Mouse (Mus musculus) brain, adult 2 months (tissue): Measurements from ENCODE around the gene Aqp1.

Experiments used
- DNase-seq: peaks from one replicate; pipeline ENCODE4 v3.0.0; 2011; ENCODE audit warnings: low read depth, low spot score

Aqp1 gene

DNA sequence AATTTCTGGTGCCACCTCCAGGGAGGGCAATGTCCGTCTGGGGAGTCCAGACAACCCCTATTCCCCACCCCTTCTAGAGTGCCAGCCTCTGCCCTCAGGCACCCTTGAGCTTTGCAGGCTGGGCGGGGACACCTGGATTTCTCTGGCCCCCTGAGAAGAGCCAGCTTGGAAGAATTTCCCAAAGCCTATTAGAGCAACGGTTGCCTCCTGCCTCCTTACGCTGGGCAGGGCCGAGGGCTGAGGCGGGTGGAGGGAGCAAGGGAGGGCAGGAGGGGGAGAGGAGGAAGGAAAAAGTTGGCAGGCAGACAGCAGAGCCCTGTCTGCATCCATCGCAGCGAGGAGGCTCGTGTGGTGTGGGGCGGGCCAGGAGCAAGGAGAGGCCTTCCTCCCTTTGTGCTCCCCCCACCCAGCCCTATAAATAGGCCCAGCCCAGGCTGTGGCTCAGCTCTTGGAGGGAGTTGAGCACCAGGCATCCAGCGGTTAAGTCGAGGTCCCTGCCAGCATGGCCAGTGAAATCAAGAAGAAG lies at the start of gene Aqp1:
TSS of gene Aqp1 (plus strand) at position 444 of the 526 bp plus-strand sequence.
- peak; percentile 28 for DNase-seq

DNA sequence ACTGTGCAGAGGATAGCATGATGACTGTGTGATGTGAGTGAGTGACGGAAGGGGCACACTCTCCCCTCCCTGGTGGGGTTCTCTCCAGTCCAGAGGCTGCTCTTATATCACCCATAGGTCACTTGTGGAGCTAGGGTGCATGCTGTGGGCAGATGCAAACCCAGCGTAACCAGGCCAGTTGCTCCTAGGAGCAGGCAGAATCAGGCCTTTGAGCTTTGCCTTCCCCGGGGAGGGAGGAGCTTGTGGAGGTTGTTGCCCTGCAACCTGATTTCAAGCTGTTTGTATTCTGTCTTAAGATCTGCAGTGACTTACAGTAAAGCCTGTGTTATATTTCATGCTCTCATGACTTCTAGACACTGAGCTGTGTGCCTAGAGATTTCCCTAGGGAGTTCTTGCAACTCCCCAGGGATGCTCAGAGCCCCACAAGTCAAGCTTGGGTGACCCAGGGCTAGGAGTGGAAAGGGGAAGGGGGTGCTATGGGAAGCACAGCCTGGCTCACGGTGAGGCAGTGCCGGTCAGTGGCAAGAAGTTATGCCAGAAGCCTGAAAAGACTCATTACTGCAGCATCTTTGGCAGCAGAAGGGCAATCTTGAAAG lies 48.1 kb upstream of the Aqp1 start:
- no peak for DNase-seq

DNA sequence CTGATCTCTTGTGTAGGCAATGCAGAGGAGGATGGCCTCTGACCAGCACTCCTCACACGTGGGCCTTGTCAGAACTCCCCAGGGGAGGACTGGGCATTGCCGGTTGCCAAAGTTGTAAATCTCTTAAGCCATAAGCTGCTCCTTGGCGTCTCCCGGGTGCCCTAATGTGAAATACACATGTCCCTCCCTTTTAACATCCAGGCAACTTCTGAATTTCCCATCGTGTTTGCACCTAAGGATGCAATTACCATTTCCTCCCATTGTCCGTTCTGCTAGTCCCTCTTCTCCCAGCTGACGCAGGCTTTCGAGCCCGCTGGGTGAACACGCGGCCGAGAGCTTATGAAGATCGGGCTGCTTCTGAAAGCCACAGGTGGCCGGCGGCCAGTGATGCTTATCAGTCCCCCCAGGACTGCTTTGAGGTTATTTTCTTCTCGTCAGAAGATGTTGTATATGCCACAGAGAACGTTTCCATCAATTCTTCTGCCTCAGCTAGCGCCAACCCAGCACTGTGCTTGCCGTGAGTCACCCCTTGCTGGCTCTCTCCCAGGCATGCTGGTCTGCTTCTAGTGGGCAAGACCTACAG lies 41.6 kb upstream of the Aqp1 start:
- DNase-seq, result peak; percentile 12

DNA sequence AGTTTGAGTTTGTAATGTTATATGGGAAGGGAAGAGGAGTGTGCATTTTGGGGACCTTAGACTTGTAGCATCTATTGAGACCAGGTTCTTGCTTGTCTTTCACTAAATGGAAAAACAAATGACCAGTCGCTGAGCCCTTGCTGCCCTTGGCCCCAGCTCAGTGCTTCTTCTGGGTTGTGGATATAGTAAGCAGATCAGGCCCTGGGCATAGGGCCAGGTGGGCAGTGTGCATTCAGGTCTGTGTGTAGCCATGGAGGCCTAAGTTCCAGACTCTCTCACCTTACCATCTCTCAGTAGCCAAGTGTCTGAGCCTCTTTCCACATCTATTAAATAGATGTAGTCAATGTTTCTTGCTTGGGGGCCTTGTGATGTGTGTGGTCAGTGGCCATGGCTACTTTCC lies 40.9 kb upstream of the Aqp1 start:
- no peak for DNase-seq

DNA sequence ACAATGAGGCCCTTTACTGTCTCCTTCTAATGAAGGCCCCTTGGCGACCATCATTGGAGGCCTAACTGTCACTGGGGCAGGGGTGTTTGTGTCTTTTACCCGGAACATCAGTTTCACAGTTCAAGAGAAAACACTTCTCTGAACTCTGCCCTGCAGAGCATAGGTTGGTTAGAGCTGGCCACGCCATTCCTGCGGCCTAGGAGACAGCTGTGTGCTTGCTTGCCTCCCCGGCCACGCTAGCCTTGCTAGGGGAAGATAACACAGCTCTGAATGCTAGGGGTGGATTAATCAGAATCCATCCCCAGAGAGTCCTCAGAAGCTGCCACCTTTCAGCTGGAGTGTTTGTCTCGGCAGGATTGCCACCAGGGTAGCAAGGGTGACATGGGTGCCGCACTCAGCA lies 36.8 kb upstream of the Aqp1 start:
- no peak for DNase-seq

DNA sequence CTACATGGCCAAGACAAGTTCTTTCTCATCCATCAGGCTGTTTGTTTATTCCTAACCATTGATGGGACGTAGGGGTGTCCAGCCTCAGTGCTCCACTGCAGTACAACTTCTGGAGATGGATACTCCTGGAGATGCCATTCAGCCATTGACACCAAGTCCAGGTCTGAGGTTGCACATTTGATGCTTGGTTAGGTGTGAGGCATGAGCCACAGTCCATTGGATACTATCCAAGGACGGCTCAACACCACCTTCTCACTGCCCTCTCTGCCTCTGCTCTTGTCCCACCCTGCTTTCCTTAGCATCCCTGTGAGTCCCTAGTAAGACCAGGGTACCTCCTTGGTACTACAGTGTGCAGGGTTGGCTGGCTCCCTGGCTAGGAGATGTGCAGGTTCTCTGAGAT lies 36.3 kb upstream of the Aqp1 start:
- DNase-seq, result no peak

DNA sequence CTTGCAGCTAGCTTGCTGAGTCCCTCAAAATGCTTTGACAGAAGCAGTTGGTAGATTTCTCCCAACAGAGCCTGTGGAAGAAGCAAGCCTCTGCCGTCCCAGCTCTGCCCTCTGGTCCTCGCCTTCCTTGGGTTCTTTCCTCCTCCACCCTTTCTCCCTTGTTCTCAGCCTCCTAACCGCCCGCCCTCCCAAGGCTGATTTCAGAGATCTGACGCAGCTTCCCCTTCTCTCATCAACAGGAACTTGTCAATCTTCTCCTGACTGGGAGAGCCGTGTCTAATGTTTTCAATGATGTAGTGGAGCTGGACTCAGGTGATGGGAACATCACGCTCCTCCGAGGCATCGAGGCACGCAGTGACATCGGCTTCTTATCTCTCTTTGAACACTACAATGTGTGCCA lies 35.5 kb upstream of the Aqp1 start:
- no peak for DNase-seq

DNA sequence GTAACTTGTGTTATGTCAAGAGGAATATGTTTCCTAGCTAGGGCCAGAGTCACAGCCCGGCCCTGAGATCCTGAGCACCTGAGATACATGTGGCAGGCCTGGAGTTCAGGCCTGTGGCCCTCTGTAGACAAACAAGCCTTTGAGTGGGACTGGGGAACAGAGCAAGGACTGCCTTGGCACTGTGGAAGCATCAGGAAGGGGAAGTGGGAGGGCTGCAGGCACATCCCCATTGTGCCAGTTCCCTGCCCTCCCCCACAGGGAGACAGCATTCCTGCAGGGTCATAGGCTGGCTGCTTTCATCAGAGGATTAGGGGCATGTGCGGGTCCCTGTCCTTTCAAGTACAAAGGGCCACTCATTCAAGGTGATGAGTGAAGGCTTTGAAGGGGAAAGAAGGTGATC lies 26.1 kb upstream of the Aqp1 start:
- DNase-seq, result no peak

DNA sequence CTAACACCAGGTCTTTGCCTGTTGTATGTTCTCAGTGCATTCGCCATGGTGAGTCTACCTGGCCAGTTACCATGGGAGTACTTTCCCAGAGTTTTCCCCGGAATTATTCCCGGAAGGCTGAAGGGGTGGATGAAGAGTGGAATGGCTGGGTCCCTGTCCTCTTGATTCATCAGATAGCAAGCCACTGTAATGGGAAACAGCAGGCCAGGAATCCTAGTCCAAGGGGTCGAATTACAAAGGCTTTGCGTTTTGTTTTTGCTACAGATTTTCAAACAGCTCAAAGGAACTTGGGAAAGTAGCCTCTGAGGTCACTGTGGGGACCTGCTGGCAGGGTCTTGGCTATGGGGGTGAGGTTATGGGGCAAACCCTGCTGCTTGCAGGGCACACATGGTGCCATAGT lies 24.3 kb upstream of the Aqp1 start:
- DNase-seq, result no peak

DNA sequence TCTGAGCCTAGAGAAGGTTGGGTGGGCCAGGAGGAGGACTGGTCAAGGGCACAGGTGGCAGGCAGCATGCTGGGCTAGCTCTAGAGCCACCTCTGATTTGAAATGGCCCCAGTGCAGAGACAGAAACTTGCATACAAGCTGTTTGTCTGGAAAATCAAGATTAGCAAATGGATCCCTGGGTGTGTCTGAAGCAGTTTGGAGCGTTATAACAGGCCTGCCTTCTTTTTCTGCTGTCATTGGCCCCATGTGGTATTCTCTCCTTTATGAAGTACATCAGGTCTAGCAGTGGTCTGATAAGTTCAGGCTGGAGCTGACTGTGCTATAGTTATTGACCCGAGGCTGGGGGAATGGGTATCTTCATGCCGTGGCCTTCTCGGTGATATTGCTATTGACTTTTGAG lies 22.3 kb upstream of the Aqp1 start:
- no peak for DNase-seq

DNA sequence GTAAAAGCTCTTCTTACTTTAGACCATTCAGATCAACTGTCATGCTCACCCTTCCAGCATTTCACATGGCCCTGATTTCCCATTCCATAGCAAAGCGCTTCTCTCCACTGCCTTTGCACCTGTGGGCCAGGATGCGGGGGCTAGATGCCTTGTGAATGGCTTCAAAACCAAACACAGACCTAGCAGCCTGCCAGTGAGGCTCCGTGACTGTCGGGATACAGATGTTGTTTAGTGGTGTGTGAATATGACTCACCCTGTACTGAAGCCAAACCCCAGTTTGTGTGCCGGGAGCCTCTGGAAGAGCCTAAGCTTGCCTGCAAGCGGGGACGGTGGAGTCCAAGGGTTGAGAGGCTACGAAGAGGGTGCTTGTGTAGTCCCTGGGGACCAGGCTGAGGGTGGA lies 21.6 kb upstream of the Aqp1 start:
- peak; percentile 84 for DNase-seq

DNA sequence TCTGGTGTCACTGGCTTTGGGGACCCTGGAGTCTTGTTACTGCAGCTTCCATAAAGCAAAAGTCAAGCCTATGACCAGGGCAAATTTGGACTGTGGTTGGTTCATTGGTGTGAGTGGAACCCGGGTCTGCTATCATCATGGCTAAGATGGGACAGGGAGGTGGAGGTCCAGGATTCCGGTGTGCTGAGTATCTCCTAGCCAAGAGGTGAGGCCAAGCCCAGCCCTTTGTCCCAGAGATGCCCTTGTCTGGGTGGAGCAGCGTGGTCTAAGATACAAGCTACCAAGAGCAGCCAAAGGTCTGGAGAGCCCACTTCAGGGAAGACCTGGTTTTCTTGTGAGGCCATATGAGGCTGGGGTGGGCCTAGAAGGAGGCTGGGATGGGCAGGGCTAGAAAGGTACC lies 17.6 kb upstream of the Aqp1 start:
- DNase-seq, result no peak

DNA sequence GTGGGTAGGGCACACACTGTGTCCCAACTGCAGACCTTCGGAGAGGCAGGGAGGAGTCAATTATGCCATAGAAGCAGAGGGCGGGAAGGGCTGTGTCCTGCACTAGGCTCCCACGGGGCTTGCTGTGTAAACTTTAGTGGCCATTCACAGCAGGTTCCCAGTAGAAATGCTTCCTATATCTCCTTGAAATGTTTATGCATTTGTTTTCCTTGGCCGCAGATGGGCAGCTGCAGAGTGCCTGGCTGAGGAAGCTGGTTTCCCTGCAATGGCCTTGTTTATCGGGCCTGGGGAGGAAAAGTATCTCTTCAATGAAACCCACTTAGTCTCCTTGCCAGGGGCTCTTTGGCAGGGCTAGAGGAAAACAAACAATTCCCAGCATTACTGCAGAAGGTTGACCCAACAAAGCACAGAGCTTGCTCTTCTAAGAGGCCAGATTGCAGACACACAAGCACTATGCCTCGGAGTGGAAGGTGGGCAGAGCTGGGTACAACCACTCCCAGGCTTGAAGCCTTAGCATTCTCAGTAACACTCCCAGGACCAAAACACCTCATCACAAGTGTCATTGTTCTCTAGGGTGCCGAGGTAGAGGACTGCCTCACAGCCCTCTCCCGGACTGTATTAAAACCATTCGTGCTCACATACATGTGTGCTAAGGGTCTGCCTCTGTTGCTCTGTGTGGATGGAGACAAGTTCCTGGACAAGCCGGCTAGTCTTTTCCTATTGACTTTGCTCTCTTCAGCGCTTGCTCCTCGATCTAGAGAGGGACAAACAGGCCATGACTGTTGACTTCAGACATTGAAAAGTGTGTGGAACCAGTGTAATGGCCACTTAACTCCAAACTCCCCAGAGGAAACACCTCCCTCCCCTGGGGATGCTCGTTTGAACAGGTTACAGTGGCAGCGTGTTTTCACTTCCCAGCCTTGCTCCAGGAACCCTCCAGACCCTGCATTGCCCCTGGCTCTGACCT lies 16.4 kb upstream of the Aqp1 start:
- DNase-seq, result no peak

DNA sequence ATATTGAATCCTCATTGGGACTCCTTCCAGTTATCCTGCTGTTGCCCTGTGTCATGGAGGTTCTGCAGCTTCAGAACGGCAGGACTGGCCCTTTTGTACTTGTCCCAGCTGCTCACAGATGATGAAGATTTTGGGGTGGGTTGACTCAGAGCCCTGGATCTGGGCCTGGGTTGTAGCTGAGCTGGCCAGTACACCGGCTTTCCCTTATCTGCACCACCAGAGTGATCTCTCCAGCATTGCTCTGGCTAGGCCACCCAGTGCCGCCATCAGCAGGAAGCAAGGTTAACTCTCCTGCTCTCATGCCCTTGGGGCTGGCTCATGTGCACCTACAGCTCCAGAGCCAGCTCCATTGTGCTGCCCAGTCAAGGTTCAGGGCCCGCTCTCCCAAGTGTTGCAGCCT lies 15.3 kb upstream of the Aqp1 start:
- peak; percentile 14 for DNase-seq

DNA sequence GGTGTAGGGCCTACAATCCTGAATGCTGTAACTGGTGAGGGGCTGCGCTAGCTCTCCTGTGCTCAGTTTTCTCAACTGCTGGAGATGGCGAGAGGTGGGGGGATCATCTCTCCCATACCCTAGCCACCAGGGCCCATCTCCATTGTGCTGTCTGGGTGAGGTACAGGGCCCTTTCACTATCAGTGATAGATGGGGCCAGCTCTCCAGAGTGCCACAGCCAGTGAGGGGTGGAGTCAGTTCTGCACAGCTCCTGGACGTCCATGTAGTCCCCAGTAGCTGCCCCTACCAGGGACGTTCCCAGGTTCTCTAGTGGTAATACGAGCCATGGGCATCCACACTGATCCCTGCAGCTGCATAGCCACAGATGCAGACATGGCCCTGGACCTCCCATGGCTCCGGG lies 14.7 kb upstream of the Aqp1 start:
- DNase-seq, result no peak

DNA sequence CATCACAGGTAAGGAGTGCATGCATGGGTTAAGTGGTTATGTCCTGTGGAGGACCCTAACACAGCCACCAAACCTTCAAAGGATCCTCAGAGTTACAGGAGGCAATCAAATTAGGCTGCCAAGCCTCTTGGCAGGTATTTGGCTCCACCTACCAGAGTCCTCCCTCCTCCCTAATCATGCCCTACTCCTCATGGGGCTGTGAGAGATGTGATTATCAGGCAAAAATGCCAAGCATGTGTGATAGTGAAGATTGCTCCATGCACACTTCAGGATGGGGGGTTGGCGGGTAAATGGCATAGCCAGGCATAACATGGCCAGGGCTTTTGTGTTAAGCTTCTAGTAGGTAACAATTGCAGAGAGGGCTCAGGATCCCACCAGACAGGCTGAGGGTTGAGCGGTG lies 13.3 kb upstream of the Aqp1 start:
- DNase-seq, result no peak

DNA sequence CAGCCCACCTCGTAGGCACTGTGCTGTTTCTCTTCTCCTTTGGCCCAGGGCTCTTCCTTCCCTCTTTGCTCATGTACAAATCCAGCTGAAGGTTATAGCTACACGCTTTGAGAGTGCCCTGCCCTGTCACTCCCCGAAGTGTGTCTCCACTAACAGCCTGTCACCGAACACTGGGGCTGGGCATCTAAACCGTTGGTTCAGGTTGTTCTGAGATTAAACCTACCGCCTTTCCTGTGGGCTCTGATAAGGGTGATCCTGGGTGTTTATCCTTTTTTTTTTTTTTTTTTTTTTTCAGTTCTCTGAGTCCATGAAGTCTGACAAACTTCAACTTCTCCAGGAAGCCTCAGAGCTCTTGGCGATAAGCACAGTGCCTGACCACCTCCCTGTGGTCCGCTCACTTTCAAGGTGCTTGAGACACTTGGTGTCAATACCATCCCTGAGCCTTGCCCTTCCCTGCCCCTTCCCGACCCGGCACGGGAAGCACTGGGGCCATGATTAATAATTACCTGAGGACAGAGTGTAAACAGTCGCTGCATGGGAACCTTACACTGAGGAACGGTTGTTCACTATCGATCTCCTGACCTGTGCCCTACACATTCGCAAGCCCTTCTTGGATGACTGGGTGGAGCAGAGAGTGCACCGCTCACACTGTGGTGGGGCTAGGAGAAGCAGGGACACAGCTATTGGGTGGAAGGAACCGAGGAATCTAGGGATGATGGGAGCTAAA lies 12.2 kb upstream of the Aqp1 start:
- no peak for DNase-seq

DNA sequence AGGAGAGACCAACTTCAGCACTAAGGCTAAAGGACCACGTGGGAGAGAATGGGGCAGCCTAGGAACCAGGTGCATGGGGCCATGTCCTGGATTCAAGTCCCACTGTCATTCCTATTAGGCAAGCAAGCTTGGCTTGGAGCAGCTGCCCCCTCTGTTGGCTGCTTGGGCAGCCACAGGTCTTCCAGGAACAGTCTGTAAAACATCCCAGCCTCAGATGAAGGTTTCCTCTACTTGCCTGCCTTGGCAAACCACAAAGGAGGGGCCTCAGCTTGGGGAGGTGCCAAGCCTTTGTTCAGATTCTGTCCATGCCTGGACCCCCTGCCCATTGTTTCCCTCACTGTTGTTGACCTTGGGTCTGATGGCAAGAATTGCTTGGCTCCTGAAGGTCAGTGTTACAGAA lies 11.4 kb upstream of the Aqp1 start:
- no peak for DNase-seq

DNA sequence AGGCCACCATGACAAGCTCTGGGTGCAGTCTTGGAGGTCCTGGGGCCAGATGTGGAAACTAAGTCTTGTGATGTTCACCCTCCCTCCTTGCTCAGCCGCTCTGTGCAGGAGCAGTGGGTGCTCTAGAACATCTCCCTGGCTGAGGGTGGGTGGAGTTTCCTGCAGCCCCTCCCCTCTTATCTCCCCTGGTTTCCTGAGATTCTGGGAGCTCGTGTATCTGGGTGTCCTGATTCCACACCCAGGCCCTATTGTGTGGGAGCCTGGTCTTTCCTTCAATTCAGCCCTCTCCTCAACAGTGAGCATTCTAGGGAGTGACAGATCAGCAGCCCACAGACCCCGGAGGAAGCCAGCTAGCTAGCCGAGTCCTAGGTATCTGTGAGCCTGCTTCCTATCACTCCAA lies 9.9 kb upstream of the Aqp1 start:
- no peak for DNase-seq

DNA sequence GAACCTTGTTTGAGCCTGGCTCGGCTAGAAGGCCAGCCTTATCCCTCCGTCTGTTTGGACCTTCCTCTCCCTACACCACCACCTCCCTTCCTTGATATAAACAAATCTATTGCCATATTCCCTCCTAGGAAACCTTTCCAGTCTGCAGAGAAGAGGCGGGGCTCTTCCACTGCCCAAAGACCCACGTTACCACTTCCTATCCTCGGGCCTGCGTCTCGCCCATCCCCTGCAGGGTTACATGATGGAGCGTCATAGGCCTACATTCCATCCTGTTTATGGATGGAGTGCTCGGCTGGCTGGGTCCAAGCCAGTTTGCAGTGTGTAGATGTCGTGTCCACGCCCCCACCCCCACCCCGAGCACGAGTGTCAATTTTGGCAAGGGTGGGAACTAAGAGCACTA lies 8.9 kb upstream of the Aqp1 start:
- no peak for DNase-seq

DNA sequence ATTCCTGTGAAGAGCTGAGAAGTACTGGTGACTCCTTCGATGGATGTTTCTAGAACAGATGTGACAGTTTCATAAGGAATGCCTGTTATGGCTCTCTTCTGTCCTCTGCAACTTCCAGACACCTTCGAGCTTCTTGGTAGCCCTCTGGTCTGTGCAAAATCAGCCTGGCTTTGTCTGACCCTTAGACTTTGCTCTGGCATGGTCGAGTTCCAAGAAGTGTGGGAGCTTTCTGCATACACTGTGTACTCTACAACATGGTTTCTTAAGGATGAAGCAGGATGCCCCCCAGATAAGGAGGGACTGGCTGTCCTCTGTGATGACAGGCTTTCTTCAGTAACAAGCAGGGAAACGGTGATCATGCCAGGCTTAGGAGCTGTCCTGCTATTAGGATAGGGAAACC lies 8.1 kb upstream of the Aqp1 start:
- no peak for DNase-seq

DNA sequence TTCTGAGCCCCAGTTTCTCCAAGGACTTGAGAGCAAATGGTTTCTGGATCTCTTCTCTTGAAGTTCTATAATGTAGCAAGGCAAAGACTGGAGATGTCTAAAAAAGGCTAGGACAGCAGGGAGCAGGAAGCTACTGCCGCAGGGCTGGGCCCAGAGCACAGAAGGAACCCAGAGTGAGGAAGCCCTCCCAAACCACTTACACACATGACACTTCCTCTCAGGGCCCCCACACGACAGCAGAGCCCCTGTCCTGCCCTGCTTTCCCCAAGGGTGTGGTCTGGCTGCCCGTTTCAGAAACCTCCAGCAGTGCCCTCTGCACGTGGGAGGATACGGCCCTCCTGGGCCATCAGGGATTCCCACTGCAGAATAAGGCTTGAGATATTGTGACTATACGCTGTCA lies 4.9 kb upstream of the Aqp1 start:
- DNase-seq, result no peak
